Mouse (Mus musculus) erythroblast, embryonic 14.5 days (primary cell): ENCODE data around the gene Ubtf.

ENCODE experiments used
- GATA1 ChIP-seq: IDR thresholded peaks from 2 replicates; pipeline ENCODE4 v1.6.1; 2012; ENCODE audit warnings: low read length, inconsistent platforms, mixed read lengths
- TAL1 ChIP-seq: IDR thresholded peaks from 3 replicates; pipeline ENCODE4 v1.6.1; 2012; ENCODE audit warnings: low read length, inconsistent platforms, mixed read lengths

DNA sequence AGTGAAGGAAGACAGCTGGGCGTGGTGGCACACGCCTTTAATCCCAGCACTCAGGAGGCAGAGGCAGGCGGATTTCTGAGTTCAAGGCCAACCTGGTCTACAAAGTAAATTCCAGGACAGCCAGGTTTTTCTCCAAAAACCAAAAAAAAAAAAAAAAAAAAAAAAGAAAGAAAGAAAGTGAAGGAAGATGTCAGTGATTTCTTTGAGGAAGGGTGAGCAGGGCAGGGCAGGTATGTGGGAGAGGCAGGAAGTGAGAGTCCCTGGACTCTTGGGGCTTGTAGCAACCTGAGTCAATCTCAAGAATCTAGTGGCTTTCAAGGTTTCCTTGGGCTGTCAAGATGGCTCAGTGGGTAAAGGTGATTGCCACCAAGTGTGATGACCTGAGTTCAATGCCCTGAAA, 24.9 kb upstream of the Ubtf start:
- no peak for TF ChIP-seq GATA1
- TF ChIP-seq TAL1, result no peak
